Mouse (Mus musculus): ENCODE data around the gene Chmp3. TPM values are rescaled to one million over a fixed set of nuclear protein-coding genes. Genes with fewer than 3 reads are reported as not detected.

The Chmp3 gene
- 19.6 and 23.0 TPM in 2 replicates for polyA plus RNA-seq (2012)

DNA sequence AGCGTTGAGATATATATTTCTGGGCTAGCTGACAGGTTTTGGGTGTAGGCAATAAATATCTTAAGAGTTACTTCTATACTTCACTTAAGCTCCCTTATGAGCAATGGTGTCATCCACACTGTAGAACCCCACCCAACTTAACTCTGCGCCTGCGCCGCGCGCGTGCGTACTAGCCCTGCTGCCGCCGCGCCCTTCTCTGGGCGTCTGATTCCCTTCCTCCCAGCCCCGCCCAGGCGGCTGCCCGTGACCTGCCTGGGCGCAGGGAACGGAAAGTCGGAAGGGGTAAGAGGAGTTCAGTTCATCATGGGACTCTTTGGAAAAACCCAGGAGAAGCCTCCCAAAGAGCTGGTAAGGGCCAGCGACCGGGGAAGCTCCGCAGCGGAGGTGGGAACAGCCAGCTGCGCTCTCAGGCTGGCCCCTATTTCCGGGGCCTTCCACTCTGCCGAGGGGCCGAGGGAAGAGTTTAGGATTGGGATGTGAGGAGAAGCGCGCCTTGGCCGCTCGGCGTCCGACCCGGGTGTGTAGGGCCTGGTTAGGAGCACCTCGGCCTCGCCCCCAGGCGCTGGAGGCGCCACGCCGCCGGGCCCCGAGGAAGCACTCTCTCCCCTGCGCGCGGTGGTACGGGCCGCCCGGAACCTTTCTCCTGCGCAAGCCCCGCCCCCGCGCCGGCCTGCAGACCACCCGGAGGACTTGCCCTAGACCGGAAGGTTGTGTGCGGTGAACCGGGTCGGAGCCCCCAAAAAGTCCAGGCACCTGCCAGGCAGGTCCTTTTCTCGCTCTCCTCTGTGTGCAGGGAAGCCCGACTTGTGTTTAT lies at the start of gene Chmp3:
Gene Chmp3, plus strand, starts transcription at position 112 of the 814 bp plus-strand sequence.

Other genes starting within 250 kb of the Chmp3 start
- not detected in 2 replicates for gene Smyd1, start 221.6 kb upstream of the Chmp3 start, polyA plus RNA-seq (2012)
- gene Cd8b1, start 221.0 kb upstream of the Chmp3 start, polyA plus RNA-seq (2012): not detected in 2 replicates
- 0.13 TPM in 1 of 2 replicates, not detected in the other for gene Cd8a, start 170.4 kb upstream of the Chmp3 start, polyA plus RNA-seq (2012)
- 6.4 and 6.8 TPM in 2 replicates for gene Rmnd5a, start 103.2 kb upstream of the Chmp3 start, polyA plus RNA-seq (2012)
- gene Rnf103, start 49.9 kb upstream of the Chmp3 start, polyA plus RNA-seq (2012): 13.5 and 16.4 TPM in 2 replicates
- 5.5 and 8.0 TPM in 2 replicates for gene Kdm3a, start 89.2 kb downstream of the Chmp3 start, polyA plus RNA-seq (2012)
- 0.50 and 0.61 TPM in 2 replicates for gene Reep1, start 163.8 kb downstream of the Chmp3 start, polyA plus RNA-seq (2012)